Mouse (Mus musculus) E14TG2a.4 (cell line): Measurements from ENCODE around the gene Ube2j2.

Source experiments
- CTCF ChIP-seq: conservative IDR thresholded peaks from 2 replicates; pipeline ENCODE4 v1.5.1; 2014; ENCODE audit warnings: low read length
- POU5F1 ChIP-seq: IDR thresholded peaks from 2 replicates; pipeline ENCODE4 v1.6.1; 2014; ENCODE audit warnings: low read length, borderline replicate concordance

DNA sequence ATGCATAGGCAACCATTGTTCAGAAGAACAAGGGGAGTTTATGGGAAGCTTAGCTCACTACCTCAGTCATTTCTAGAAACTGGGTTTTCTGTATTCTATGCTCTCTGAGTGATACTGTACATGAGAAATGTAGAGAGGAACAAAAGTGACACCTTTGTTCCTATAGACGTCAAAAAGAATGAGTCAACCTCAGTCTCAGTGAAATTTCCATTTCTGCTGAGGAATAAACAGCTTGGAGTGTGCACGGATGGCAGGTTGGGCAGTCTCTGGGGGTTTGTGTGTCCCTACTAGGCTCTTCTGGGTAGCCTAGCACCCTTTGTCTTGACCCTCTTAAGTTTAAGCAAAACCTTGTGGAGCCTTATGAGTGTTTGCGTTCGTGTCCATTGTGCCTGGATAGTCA lies 64.7 kb downstream of the Ube2j2 start:
- TF ChIP-seq CTCF, result no peak
- TF ChIP-seq POU5F1, result no peak
